Mouse (Mus musculus): ENCODE data around the gene Mboat7.
A peak's percentile ranks its signal among the peaks of the same experiment; 100 is the strongest.
"Not testable (repeated sequence)": the region's sequence is repeated elsewhere in the genome, so short reads cannot be mapped to it uniquely, and the experiment has no call there.

Gene Mboat7

DNA sequence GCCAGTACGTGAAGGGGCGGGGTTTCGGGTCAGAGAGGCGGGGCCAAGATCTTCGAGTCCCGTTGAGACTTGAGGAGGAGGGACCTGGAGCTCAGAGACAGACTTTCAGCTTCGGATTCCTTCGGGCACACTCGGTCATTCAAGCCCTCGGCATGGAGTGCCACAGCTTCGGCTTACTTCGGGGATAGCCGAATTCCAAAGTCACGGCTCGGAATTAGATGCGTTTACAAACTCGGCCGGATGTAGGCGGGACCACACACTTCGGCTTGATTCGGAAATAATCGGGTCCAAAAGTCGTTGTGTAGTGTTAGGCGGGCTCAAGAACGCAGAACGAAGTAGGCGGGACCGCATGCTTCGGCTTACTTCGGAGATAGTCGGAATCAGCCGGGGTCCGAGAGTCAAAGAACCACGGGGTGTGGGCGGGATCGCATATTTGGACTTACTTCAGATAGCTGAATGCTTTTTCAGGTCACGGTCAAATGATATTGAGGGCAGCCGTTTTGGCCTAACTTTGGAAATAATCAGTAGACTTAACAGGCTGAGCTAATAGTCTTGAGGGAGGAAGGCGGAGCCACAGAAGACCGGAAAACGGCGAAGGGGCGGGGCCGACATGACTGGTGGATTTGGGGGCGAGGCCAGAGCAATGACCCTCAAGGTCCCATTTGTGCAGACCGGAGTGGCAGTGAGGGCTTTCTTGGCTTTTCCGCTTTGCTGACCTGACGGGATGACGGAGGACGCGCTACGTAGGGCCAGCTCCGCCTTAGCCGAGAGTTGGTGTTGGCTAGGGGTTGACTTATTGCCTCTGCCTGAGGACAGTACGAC, at the start of gene Mboat7:
Gene Mboat7, minus strand, starts transcription at position 537 of the 822 bp plus-strand sequence.
- DNase-seq = peak; percentile 99

DNA sequence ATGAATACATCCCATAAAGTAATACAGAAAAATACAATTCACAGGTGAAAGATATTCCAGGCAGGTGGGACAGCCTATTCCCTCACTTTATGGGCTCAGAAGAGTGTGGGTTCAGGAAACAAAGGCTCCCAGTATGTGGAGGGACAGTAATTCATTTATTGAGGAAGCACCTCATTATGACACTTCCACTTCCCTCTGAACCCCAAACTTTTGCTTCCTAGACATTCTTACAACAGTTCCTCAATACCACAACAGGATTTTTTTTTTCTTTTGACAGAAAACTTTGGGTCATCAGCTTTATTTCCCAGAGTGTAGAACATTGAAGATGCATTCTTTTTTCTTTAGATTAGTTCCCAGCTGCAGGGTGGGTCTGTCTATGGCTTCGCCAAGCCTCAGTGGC, 39.4 kb upstream of the Mboat7 start:
- not testable (repeated sequence) for DNase-seq

DNA sequence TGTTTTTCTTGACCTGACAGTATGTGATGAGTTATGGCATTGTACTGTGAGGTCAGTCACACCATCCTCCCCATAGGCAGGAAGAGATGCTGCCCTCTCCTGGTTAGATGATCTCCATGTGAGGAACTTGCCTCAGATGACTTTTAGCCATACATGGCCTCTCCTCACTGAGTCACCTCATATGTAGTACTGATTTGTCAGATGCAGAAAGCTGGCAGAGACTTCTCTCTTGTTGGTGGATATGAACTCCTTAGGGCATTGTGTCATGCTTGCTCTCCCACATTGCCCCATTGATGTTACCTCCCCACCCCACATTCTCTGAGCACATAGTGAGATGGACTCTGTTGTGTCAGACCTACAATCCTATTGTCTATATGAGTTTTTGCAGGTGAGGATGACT, 32.1 kb upstream of the Mboat7 start:
- not testable (repeated sequence) for DNase-seq

DNA sequence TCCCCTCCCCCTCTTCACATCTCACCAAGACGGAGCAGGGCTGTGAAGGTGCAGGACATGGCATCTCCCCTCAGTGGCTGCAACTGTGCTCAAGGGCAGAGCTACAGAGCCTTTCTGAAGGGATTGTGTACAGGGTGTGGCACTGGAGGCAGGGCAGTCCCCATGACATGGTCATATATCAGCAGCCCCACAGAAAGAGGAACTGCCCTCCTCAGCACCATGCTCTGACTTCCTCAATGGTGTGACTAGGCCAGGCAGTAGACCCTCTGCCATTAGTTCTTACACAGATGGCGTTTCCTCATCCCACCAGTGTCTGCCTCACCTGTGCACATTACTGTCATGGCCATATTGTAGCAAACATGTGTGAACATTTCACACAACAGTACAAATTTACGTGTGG, 26.9 kb upstream of the Mboat7 start, which contains the start of gene Pirb:
Gene Pirb, minus strand, starts transcription at position 124 of the 400 bp plus-strand sequence.
- DNase-seq = not testable (repeated sequence)

DNA sequence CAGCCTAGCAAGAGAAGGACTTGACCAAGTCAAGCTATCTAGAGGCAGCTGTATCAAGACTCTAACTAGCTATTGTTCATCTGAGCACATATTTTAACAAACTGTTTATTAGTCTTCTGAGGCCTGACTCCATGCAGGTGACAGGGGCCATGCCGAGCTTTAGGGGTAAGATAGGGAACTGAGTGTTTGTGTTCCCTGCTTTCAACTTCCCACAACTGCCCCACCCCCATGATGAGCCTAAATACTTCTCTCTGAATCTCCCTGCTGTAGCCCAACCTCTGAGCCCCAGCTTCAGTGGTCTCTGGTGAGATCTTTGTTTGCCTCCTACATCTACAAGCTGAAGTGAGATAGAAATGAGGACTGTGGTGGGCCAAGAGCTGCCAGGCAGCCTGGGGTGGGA, 21.9 kb upstream of the Mboat7 start:
- DNase-seq = no peak

DNA sequence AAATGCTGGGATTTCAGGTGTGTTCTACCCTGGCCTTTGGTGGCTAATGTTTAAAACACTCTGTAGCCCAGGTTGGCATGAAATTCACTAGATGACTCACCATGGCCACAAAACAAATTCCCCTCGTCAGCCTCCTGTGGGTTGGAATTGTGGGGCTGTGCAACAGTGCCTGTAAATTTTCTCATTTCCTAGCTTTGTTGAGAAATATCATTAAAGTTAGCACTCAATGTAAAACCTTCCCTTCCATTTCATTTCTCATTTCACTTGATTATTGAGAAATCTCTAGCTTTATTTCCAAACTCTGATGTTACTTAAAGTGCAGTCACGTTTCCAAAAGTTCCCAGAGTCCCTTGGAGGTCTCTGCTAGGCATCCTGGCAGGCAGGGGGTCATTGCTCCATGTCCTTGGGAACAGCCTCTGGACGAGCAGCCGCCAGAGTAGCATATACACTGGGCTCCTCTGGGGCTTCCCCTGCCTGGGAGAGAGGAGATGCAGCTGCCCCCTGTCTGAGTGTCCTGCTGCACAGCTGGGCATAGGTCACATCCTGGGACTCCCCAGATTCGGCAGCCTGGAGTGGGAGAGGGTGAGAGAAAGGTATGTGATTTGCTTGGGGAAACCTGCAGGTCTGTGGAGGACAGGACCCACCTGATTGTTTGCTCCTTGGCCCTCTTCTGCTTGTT, 19.1 kb upstream of the Mboat7 start:
- DNase-seq = no peak

DNA sequence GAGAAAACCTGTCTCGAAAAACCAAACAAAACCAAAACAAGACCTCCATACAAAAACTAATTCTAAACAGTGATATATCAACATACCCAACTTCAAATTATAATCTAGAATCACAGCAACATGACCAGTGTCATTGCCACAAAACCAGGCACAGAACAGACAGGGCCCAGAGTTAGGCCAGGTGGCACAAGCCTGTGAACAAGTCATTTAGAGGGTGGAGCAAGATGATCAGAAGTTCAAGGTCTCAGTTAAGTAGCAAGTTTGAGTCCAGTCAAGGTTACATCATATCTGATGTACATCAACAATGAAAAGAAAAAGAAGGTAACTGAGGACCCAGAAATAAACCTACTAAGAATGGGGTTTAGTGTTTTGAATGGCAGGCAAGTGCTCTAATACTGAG, 15.7 kb upstream of the Mboat7 start:
- DNase-seq = no peak

DNA sequence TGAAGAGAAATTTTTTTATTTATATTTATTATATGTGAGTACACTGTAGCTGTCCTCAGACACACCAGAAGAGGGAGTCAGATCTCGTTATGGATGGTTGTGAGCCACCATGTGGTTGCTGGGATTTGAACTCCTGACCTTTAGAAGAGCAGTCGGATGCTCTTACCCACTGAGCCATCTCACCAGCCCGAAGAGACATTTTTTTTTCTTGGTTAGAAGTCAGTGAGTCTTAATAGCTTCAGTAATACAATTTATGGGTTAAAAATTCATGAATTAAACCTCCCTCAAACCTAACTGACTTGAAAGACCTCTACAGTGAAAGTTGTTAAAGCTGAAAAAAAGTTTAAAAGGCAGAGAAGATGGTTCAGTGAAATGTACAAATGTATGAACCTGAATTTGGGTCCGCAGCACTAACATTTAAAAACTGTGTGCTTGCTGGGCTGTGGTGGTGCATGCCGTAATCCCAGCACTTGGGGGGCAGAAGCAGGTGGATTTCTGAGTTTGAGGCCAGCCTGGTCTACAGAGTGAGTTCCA, 15.2 kb upstream of the Mboat7 start:
- DNase-seq = not testable (repeated sequence)

DNA sequence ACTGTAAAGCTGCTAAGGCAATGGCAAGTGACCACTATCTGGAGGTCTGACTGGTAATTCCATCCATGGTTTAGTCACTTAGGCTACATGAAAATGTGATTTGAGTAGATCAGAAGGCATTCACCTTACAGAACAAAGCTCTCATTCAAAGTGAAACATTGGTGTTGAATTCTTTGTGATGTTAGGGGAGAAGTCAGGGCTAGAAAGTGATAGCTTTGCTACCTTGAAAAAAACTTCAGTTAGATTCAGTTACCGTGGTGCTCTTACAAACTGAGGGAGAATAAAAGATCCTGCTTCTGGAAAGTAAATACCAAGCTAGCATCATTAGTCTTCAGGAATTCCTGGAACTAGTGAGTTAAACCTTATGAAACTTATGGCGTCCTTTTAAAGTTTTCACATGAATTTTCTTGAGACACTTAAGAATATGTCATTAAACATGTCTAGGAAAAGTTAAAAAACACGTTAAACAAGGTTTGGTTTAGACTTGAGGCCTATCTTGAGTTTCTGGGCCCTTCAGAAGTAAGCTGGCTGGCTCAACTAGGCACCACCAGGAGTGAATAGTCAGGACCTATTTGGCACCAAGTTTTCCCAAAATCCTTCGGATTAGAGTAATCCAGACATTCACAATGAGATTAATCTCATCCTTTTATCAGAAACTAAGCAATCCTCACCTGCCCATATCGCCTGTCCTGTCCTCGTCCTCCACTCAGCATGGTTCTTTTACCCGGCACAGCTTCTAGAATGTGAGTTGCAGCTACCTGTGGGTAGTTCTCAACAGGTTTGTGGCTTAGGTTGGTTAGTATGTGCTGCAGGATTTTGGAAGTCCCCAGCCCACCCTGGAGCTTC, 14.5 kb upstream of the Mboat7 start:
- DNase-seq = no peak

DNA sequence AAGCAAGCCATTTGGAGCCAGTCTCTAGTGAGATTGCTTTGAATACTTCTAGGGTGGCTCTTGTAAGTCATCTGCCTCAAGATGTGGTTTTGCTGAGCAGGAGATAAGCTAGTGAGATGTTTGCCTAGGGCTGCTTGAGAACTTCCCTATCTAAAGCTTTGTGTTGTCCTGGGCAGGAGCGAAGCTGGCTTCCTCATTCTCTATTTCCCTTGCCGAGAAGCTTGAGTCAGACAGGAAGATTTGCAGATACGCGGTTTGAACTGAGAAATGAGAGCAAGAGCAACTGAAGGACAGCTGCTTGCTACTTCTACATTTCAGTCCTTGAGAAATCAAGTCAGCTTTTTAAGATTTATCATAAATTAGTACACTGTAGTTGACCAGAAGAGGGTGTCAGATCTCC, 13.7 kb upstream of the Mboat7 start:
- DNase-seq = no peak

DNA sequence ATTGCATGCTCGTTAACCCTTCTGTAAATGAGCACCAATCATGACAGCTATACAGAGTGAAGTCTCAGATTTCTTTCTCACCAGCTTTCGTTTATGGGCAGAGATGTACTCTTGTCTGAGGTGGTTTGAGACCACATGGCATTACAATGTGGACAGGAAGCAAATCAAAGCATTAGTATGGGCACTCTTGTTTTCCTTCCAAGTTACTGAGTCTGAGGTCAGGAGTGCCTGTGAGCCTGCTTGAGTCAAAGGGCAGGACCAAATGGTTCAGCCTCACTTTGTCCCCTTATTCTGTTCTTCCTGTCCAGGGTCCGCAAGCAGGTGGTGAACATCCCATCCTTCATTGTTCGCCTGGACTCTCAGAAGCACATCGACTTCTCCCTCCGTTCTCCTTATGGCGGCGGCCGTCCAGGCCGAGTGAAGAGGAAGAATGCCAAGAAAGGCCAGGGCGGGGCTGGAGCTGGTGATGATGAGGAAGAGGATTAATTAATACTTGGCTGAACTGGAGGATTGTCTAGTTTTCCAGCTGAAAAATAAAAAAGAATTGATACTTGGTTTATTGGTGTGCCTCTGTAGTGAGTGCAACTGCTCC, 13.1 kb upstream of the Mboat7 start:
- DNase-seq = no peak

DNA sequence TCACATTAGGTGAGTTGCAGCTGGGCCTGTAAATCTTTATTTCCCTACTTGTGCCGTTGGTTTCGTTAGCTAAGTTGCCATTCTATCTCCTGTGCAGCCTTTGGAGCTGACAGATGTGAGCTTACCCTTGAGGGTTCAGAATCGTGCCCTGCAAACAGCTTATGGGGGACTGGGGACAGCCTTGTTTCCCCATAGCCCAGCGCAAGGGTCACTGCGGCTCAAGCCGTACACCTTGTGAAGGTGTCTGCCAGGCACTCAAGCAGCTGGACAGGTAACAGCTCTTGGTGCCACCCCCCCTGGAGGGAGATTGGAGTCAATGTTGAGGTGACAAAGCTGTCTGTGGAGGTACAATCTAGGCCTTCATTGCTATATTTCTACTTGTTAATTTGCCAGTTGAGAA, 12.6 kb upstream of the Mboat7 start:
- DNase-seq = no peak

DNA sequence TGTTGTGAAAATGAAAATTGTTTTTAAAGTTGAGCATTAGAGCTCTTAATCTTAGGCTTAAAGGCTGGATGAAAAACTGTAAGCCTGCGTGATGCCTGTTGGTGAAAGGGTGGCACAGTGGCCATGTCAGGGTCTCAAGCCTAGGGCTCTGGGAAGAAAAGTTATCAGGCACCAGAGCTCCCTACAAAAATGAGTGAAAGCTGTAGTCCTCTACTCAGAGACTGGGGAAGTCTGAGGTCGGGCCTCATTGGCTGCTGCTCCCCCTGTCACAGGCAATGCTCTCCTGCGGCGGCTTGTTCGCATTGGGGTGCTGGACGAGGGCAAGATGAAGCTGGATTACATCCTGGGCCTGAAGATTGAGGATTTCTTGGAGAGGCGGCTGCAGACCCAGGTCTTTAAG, 12.1 kb upstream of the Mboat7 start:
- DNase-seq = not testable (repeated sequence)

DNA sequence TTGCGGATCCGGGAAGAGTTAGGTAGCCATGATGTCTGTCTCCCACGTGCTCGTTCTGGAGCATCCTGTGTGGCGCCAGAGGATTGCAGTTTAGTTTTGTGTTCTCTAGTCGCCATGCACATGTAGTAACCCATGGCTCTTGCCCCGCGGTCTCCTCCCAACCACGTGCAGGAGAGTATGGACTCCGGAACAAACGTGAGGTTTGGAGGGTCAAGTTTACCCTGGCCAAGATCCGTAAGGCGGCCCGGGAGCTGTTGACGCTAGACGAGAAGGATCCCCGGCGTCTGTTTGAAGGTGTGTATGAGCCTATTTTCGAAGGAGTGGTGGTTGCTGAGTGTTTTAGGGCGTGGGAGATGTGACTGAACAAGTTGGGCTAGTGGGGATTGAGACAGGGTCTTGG, 11.2 kb upstream of the Mboat7 start:
- DNase-seq = no peak

DNA sequence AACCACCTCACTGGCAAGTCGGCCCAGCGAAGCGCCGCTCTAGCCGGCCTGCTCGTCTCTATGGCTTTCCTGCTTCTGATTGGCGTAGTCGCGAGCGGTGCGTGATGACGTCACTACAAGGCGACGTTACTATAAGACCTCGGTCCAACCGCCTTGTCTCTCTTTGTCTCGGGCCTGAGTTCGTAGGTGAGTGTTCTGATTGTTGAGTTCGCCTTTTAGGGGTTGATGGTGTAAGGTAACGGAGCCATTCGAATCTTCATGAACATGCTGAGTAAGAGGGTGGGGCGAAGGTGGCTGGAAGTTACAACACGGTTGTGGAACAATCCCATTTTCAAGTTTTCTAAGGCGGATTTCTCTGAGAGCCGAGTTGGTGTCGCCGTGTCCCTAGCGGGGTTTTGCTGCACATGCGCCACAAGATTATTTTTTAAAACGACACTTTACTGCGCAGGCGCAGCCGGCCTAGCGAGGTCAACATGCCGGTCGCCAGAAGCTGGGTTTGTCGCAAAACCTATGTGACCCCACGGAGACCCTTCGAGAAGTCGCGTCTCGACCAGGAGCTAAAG, 10.6 kb upstream of the Mboat7 start, which contains the start of gene Rps9:
Gene Rps9, plus strand, starts transcription at position 115 of the 563 bp plus-strand sequence.
- peak; percentile 98 for DNase-seq

DNA sequence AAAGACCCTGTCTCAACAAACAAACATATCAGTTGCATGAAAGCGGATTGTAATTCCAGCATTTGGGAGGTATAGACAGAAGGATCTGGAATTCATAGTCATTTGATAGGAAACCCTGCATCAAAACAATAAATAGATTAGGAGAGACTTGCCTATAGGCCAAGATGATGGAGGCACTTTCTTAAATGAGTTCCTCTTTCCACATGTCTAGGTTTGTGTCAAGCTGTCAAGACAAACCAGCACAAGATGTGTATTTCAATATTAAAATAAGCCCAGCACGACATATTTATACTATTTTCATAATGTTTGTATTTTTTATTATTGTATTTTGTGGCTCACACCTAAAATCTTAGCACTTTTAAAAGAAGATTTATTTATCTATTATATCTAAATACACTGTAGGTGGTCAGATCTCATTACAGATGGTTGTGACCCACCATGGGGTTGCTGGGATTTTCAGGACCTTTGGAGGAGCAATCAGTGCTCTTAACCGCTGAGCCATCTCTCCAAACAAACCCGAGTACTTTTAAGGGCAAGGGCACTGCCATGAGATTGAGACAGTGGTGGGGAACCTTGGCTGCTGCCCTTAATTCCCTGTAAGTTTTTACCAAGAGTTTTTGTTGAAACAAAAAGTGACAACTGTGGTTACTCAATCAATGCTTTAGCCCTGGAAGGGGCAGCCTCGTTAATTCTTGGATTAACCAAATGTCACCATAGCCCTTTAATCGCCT, 10.0 kb upstream of the Mboat7 start:
- DNase-seq = no peak

DNA sequence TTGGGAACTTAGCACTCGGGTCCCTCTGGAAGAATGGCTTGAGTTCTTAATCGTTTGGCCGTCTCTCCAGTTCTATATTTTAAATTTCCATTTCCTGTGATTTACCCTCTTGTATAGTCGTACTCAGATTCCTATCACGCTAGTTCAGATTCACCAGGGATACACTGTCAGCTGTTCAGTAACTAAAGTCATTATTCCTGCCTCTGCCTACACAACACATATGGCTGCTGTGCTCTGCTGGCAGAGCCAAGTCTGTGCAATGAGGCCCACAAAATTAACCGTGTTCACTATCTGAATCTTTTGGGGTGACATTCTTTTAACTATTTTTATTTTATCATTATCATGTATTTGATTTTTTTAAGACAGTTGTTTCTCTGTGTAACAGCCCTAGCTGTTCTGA, 5.1 kb upstream of the Mboat7 start:
- DNase-seq = no peak

DNA sequence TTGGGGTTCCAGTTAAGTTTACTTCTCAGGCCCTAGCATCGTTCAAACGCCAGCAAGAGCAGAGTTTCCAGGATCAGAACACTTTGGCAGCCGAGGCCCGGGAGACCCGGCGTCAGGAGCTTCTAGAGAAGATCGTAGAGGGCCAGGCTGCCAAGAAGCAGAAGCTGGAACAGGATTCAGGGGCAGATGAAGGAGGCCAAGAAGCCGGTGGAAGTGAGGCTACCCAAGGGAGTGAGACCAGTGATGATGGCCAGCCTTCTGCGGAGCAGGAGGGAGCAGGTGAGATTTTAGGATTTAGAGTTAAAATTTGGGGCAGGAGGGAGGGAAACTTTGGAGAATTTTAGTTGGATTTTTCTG, 1.6 kb upstream of the Mboat7 start:
- DNase-seq = not testable (repeated sequence)

DNA sequence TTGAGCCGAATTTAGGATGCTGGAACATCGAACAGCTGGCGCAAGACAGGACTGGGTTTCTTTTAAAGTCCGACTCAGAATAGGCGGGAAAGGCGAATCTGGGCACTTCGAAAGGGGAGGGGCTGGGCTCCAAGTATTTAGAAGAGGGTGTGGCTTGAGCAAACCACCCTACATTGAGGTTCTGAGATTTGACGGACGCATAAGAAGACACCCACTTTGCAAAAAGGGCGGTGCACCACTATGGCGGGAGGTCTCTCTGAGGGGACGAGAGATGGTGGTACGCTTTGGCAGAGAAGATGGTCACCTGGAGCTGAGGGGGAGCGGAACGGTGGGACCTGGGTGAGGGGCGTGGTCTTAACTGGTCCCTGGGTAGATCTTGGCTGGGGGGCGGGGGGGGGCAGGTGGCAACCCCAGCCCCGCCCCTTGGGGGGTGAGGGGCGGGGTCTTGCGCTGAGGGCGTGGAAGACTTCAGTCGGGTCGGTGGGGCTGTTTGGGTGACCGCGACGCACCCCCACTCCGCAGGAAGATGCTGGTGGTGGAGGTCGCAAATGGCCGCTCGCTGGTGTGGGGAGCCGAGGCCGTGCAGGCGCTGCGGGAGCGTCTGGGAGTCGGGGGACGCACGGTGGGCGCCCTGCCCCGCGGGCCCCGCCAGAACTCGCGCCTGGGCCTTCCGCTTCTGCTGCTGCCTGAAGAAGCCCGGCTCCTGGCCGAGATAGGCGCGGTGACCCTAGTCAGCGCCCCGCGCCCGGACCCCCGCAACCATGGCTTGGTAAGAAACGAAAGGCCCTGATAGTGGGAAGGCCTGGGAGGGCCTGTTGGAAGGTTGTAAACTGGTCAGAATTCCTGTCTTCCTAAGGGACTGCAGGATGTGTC, 989 bp upstream of the Mboat7 start:
- peak; percentile 87 for DNase-seq

DNA sequence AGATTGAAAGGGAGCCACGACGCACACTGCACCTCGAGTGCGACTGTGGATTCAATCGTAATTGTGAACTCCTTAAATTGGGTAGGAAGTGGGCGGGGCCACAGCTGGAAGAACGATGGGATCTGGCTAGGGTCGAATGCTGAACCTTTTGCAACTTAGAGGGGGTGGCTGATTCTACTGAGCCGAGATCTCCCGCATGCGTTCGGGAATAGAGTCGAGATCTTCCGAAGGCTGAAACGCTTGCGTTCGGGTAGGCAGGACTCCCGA, 419 bp upstream of the Mboat7 start:
- no peak for DNase-seq

Data from kidney, postnatal 14 days (tissue).